Mouse (Mus musculus): Measurements from ENCODE around the gene Lrrc29. TPM values are rescaled to one million over a fixed set of nuclear protein-coding genes. Genes with fewer than 3 reads are reported as not detected.
A peak's percentile ranks its signal among the peaks of the same experiment; 100 is the strongest.

The Lrrc29 gene
- polyA plus RNA-seq, 1 experiment from 2014 or later, result 3.1 TPM

GRCm38 (mm10) chr8:105289805-105290460 is 36.1 kb downstream of the Lrrc29 start, which contains the start of gene 4931428F04Rik:
TSS of gene 4931428F04Rik (minus strand) at chr8:105289864.
- H3K4me2 ChIP-seq, result peak within 1 kb of the TSS; percentile 84
- H3K9me3 ChIP-seq (ENCODE audit: low read depth, low read length), result no peaks in the 10 kb centered on the region
- no peaks in the 10 kb centered on the region; the same call in 1 of the 2 replicates for H3K4me1 ChIP-seq (ENCODE audit: insufficient read depth)
- H3K36me3 ChIP-seq (ENCODE audit: insufficient read depth), result no peaks in the 10 kb centered on the region
- peak; percentile 73 for TF ChIP-seq CTCF (IDR thresholded peaks at IDR 0.05; ENCODE audit: low read depth)
- H3K4me3 ChIP-seq (ENCODE audit: low read depth, low read length), result peak within 1 kb of the TSS; percentile 51
- DNase-seq (peak; percentile 72), ATAC-seq (ENCODE audit: insufficient read depth) (peak; percentile 42)
- H3K27me3 ChIP-seq (ENCODE audit: insufficient read depth, low read length), result peaks cover 13% of the 10 kb centered on the region
- H3K27ac ChIP-seq (ENCODE audit: low read depth), result peak within 1 kb of the TSS; percentile 75
- WGBS, result 1% methylated on average over 43 of the region's 43 CpGs
- peak within 1 kb of the TSS; percentile 54 for H3K9ac ChIP-seq

GRCm38 (mm10) chr8:105288958-105289732 is 36.9 kb downstream of the Lrrc29 start:
- H3K36me3 ChIP-seq (ENCODE audit: insufficient read depth), result no peaks in the 10 kb centered on the region
- ATAC-seq (ENCODE audit: insufficient read depth), result peak; percentile 84
- peak; percentile 52; the same call in 1 of the 2 replicates for TF ChIP-seq CTCF (IDR thresholded peaks at IDR 0.05; ENCODE audit: low read depth)
- peak; percentile 98 for DNase-seq
- peak overlapping the region; percentile 84 for H3K4me2 ChIP-seq
- peak overlapping the region; percentile 54 for H3K9ac ChIP-seq
- no peaks in the 10 kb centered on the region for H3K9me3 ChIP-seq (ENCODE audit: low read depth, low read length)
- peak overlapping the region; percentile 51 for H3K4me3 ChIP-seq (ENCODE audit: low read depth, low read length)
- no peaks in the 10 kb centered on the region; the same call in 1 of the 2 replicates for H3K4me1 ChIP-seq (ENCODE audit: insufficient read depth)
- peak overlapping the region; percentile 75 for H3K27ac ChIP-seq (ENCODE audit: low read depth)
- H3K27me3 ChIP-seq (ENCODE audit: insufficient read depth, low read length), result peaks cover 13% of the 10 kb centered on the region
- WGBS, result under 1% methylated on average over 53 of the region's 53 CpGs

GRCm38 (mm10) chr8:105288231-105288630 is 37.8 kb downstream of the Lrrc29 start:
- Histone ChIP-seq H3K4me1 (ENCODE audit: insufficient read depth) (no peaks in the 10 kb centered on the region; the same call in 1 of the 2 replicates), H3K27me3 (ENCODE audit: insufficient read depth, low read length) (peaks cover 13% of the 10 kb centered on the region), H3K36me3 (ENCODE audit: insufficient read depth) (peaks cover 3% of the 10 kb centered on the region; the same call in 1 of the 2 replicates), H3K27ac (ENCODE audit: low read depth) (no peak overlapping the region), H3K4me3 (ENCODE audit: low read depth, low read length) (no peak overlapping the region), H3K9ac (no peak overlapping the region), H3K9me3 (ENCODE audit: low read depth, low read length) (no peaks in the 10 kb centered on the region), H3K4me2 (peak overlapping the region; percentile 84)
- TF ChIP-seq CTCF (IDR thresholded peaks at IDR 0.05; ENCODE audit: low read depth), result peak; percentile 17
- no peak for DNase-seq
- 85% methylated on average over 5 of the region's 5 CpGs for WGBS
- ATAC-seq (ENCODE audit: insufficient read depth), result no peak

- peaks cover 4% of the 10 kb centered on the region; the same call in 1 of the 2 replicates for H3K36me3 ChIP-seq (ENCODE audit: insufficient read depth)
- peaks cover 13% of the 10 kb centered on the region for H3K27me3 ChIP-seq (ENCODE audit: insufficient read depth, low read length)
- H3K27ac ChIP-seq (ENCODE audit: low read depth), result no peak overlapping the region
- no peak for DNase-seq
- no peaks in the 10 kb centered on the region; the same call in 1 of the 2 replicates for H3K4me1 ChIP-seq (ENCODE audit: insufficient read depth)
- no peaks in the 10 kb centered on the region for H3K9me3 ChIP-seq (ENCODE audit: low read depth, low read length)
- no peak overlapping the region for H3K4me2 ChIP-seq
- 80% methylated on average over 4 of the region's 4 CpGs for WGBS
- TF ChIP-seq CTCF (IDR thresholded peaks at IDR 0.05; ENCODE audit: low read depth), result 0 out of 2 replicates have a peak, but pooled peaks have one; percentile 18
- no peak overlapping the region for H3K4me3 ChIP-seq (ENCODE audit: low read depth, low read length)
- H3K9ac ChIP-seq, result no peak overlapping the region
- no peak for ATAC-seq (ENCODE audit: insufficient read depth)
Observed at GRCm38 (mm10) chr8:105286907-105287306, 39.2 kb downstream of the Lrrc29 start.

- H3K9me3 ChIP-seq (ENCODE audit: low read depth, low read length), result no peaks in the 10 kb centered on the region
- no peak overlapping the region for H3K27ac ChIP-seq (ENCODE audit: low read depth)
- no peak overlapping the region for H3K4me3 ChIP-seq (ENCODE audit: low read depth, low read length)
- H3K36me3 ChIP-seq (ENCODE audit: insufficient read depth), result peaks cover 11% of the 10 kb centered on the region; the same call in 1 of the 2 replicates
- H3K9ac ChIP-seq, result no peak overlapping the region
- no peak for ATAC-seq (ENCODE audit: insufficient read depth)
- DNase-seq, result no peak
- no peak overlapping the region for H3K4me2 ChIP-seq
- WGBS, result 44% methylated on average over 12 of the region's 12 CpGs
- H3K4me1 ChIP-seq (ENCODE audit: insufficient read depth), result no peaks in the 10 kb centered on the region; the same call in 1 of the 2 replicates
- no peak for TF ChIP-seq CTCF (IDR thresholded peaks at IDR 0.05; ENCODE audit: low read depth)
- H3K27me3 ChIP-seq (ENCODE audit: insufficient read depth, low read length), result peaks cover 9% of the 10 kb centered on the region
Observed at GRCm38 (mm10) chr8:105285514-105285913, 40.6 kb downstream of the Lrrc29 start.

- peak; percentile 81 for DNase-seq
Observed at GRCm38 (mm10) chr8:105283074-105283473, 43.0 kb downstream of the Lrrc29 start.

More at GRCm38 (mm10) chr8:105283074-105283473, 43.0 kb downstream of the Lrrc29 start:
- Histone ChIP-seq H3K27ac (ENCODE audit: low read depth) (no peak overlapping the region), H3K36me3 (ENCODE audit: insufficient read depth) (peaks cover 13% of the 10 kb centered on the region; the same call in 1 of the 2 replicates), H3K9me3 (ENCODE audit: low read depth, low read length) (no peaks in the 10 kb centered on the region), H3K4me3 (ENCODE audit: low read depth, low read length) (no peak overlapping the region), H3K9ac (no peak overlapping the region), H3K4me1 (ENCODE audit: insufficient read depth) (peaks cover 3% of the 10 kb centered on the region), H3K4me2 (no peak overlapping the region), H3K27me3 (ENCODE audit: insufficient read depth, low read length) (peaks cover 23% of the 10 kb centered on the region)
- 32% methylated on average over 23 of the region's 23 CpGs for WGBS
- ATAC-seq (ENCODE audit: insufficient read depth), result peak; percentile 29
- TF ChIP-seq CTCF (IDR thresholded peaks at IDR 0.05; ENCODE audit: low read depth), result peak; percentile 92

Data from lung, embryonic 14.5 days (tissue).